Mouse (Mus musculus): ENCODE data around the gene Daxx. TPM values are rescaled to one million over a fixed set of nuclear protein-coding genes. Genes with fewer than 3 reads are reported as not detected.

Daxx gene
- polyA plus RNA-seq, 1 experiment from 2014 or later, result 39.2 TPM

Small RNAs within 50 kb of the gene (microRNA-seq; reads per million reads assigned to microRNA genes)
- gene Gm27740, result not detected

Other genes with a start within 250 kb of the Daxx start
- gene Hnrnpm, start 222.6 kb upstream of the Daxx start, polyA plus RNA-seq (2014; fragmentation: Nextera tagmentation; extraction: Ambion mirVana), result 313 and 333 TPM in 2 replicates
- 42.8 and 49.3 TPM in 2 replicates for gene March2, start 190.7 kb upstream of the Daxx start, polyA plus RNA-seq (2014; fragmentation: Nextera tagmentation; extraction: Ambion mirVana)
- gene Rab11b, start 148.9 kb upstream of the Daxx start, polyA plus RNA-seq (2014; fragmentation: Nextera tagmentation; extraction: Ambion mirVana), result 255 and 296 TPM in 2 replicates
- gene Angptl4, start 127.6 kb upstream of the Daxx start, polyA plus RNA-seq (2014; fragmentation: Nextera tagmentation; extraction: Ambion mirVana), result 22.5 and 25.1 TPM in 2 replicates
- 32.5 and 33.5 TPM in 2 replicates for gene Kank3, start 98.9 kb upstream of the Daxx start, polyA plus RNA-seq (2014; fragmentation: Nextera tagmentation; extraction: Ambion mirVana)
- 1,306 and 1,470 TPM in 2 replicates for gene Rps28, start 84.9 kb upstream of the Daxx start, polyA plus RNA-seq (2014; fragmentation: Nextera tagmentation; extraction: Ambion mirVana)
- 471 and 592 TPM in 2 replicates for gene Ndufa7, start 84.8 kb upstream of the Daxx start, polyA plus RNA-seq (2014; fragmentation: Nextera tagmentation; extraction: Ambion mirVana)
- 75.6 and 79.6 TPM in 2 replicates for gene Cd320, start 66.3 kb upstream of the Daxx start, polyA plus RNA-seq (2014; fragmentation: Nextera tagmentation; extraction: Ambion mirVana)
- not detected in 2 replicates for gene Gm7029, start 35.6 kb upstream of the Daxx start, polyA plus RNA-seq (2014; fragmentation: Nextera tagmentation; extraction: Ambion mirVana)
- gene Kifc1, start 18.8 kb upstream of the Daxx start, polyA plus RNA-seq (2014; fragmentation: Nextera tagmentation; extraction: Ambion mirVana), result 6.8 TPM in 2 replicates
- gene Platr17, start 4.3 kb upstream of the Daxx start, polyA plus RNA-seq (2014; fragmentation: Nextera tagmentation; extraction: Ambion mirVana), result 0.54 and 1.00 TPM in 2 replicates
- 45.3 and 47.9 TPM in 2 replicates for gene Tapbp, start 6.5 kb downstream of the Daxx start, polyA plus RNA-seq (2014; fragmentation: Nextera tagmentation; extraction: Ambion mirVana)
- 9.4 and 10.4 TPM in 2 replicates for gene Zbtb22, start 6.5 kb downstream of the Daxx start, polyA plus RNA-seq (2014; fragmentation: Nextera tagmentation; extraction: Ambion mirVana)
- 38.4 and 39.8 TPM in 2 replicates for gene Rgl2, start 20.1 kb downstream of the Daxx start, polyA plus RNA-seq (2014; fragmentation: Nextera tagmentation; extraction: Ambion mirVana)
- 141 and 152 TPM in 2 replicates for gene Pfdn6, start 30.9 kb downstream of the Daxx start, polyA plus RNA-seq (2014; fragmentation: Nextera tagmentation; extraction: Ambion mirVana)
- 19.0 and 23.0 TPM in 2 replicates for gene Wdr46, start 31.2 kb downstream of the Daxx start, polyA plus RNA-seq (2014; fragmentation: Nextera tagmentation; extraction: Ambion mirVana)
- 2.8 and 2.9 TPM in 2 replicates for gene B3galt4, start 42.1 kb downstream of the Daxx start, polyA plus RNA-seq (2014; fragmentation: Nextera tagmentation; extraction: Ambion mirVana)
- 31.5 and 34.8 TPM in 2 replicates for gene Vps52, start 46.4 kb downstream of the Daxx start, polyA plus RNA-seq (2014; fragmentation: Nextera tagmentation; extraction: Ambion mirVana)
- gene Rps18, start 46.6 kb downstream of the Daxx start, polyA plus RNA-seq (2014; fragmentation: Nextera tagmentation; extraction: Ambion mirVana), result 2,047 and 2,164 TPM in 2 replicates
- gene H2-K1, start 90.9 kb downstream of the Daxx start, polyA plus RNA-seq (2014; fragmentation: Nextera tagmentation; extraction: Ambion mirVana), result 38.3 and 38.8 TPM in 2 replicates
- 7.5 and 8.6 TPM in 2 replicates for gene Ring1, start 115.3 kb downstream of the Daxx start, polyA plus RNA-seq (2014; fragmentation: Nextera tagmentation; extraction: Ambion mirVana)
- gene H2-Ke6, start 118.6 kb downstream of the Daxx start, polyA plus RNA-seq (2014; fragmentation: Nextera tagmentation; extraction: Ambion mirVana), result 41.7 and 44.9 TPM in 2 replicates
- 81.3 and 91.7 TPM in 2 replicates for gene Slc39a7, start 122.3 kb downstream of the Daxx start, polyA plus RNA-seq (2014; fragmentation: Nextera tagmentation; extraction: Ambion mirVana)
- 21.7 and 22.4 TPM in 2 replicates for gene Rxrb, start 122.4 kb downstream of the Daxx start, polyA plus RNA-seq (2014; fragmentation: Nextera tagmentation; extraction: Ambion mirVana)
- 0.32 and 1.2 TPM in 2 replicates for gene Col11a2, start 130.0 kb downstream of the Daxx start, polyA plus RNA-seq (2014; fragmentation: Nextera tagmentation; extraction: Ambion mirVana)
- gene H2-Oa, start 182.9 kb downstream of the Daxx start, polyA plus RNA-seq (2014; fragmentation: Nextera tagmentation; extraction: Ambion mirVana), result 0.65 and 1.1 TPM in 2 replicates
- 11.9 and 15.1 TPM in 2 replicates for gene H2-DMa, start 210.1 kb downstream of the Daxx start, polyA plus RNA-seq (2014; fragmentation: Nextera tagmentation; extraction: Ambion mirVana)
- 150 and 152 TPM in 2 replicates for gene Brd2, start 213.2 kb downstream of the Daxx start, polyA plus RNA-seq (2014; fragmentation: Nextera tagmentation; extraction: Ambion mirVana)
- 0.35 and 0.38 TPM in 2 replicates for gene H2-DMb2, start 233.9 kb downstream of the Daxx start, polyA plus RNA-seq (2014; fragmentation: Nextera tagmentation; extraction: Ambion mirVana)
- gene H2-DMb1, start 243.7 kb downstream of the Daxx start, polyA plus RNA-seq (2014; fragmentation: Nextera tagmentation; extraction: Ambion mirVana), result 1.4 and 1.6 TPM in 2 replicates

Data from stomach, embryonic 14.5 days (tissue).